Mouse (Mus musculus) layer of hippocampus, adult 11-12 months (tissue): Measurements from ENCODE around the gene Npb.

Experiments
- DNase-seq: peaks from one replicate; pipeline ENCODE4 v3.0.0; 2022; ENCODE audit warnings: low spot score

Gene Npb

GRCm38 (mm10) chr11:120632559-120633519, 24.6 kb downstream of the Npb start:
- DNase-seq, result peak; percentile 70

GRCm38 (mm10) chr11:120633520-120634343, 25.5 kb downstream of the Npb start, which contains the start of gene Mafg:
Gene Mafg, minus strand, starts transcription at chr11:120633600.
- peak; percentile 94 for DNase-seq

DNA sequence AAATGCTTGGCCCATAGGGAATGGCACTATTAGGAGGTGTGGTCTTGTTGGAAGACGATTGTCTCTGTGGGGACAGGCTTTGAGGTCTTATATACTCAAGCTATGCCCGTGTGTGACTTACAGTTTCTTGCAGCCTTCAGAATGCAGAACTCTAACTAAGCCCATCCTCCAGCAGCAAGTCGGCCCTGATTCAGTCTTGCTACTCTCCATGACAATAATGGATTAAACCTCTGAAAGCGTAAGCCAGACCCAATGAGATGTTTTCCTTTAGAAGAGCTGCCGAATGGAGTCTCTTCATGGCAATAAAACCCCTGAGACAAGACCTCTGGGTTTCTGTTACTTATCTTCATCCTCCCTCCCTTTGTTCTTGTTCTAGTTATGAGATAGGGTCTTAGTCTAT, 26.5 kb downstream of the Npb start:
- DNase-seq, result no peak

DNA sequence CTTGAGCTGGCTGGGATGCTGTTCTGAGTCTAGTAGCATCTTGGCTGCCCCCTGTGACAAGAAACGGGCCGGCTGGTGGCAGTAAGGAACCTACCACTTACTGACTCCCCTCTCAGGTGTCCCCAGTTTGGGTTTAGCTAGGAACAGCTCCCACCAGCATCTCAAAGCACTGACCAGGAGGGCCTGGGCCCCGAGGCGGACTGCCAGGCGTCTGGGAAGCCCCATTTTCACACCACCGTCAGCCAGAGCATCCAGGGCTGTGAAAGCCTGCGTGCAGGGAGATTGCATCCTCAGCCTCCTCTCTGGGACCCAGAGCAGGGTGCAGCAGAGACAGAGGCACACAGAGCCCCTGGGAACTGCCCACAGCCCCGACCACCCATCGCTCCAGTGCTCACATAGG, 33.0 kb downstream of the Npb start:
- no peak for DNase-seq

DNA sequence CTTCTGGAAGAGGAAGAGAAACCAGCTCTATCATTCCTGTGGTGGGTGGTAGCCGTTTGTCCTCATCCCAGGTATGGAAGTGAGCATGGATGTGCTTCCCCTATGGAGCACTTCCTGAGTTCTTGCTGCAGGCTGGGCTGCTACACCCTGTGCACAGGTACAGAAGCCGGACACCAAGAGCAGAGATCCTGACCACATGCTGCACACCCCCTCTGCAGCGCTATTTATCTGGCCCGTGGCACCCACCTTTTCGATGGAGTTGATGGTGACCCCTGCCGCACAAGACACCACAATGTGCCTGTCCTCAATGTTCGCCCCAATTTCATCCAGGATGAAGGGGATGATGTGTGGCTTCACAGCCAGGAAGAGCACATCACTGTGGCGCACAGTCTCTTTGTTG, 33.6 kb downstream of the Npb start:
- DNase-seq, result no peak

- DNase-seq, result no peak
These were observed 34.8 kb downstream of the Npb start for GRCm38 (mm10) chr11:120642939-120643600.

GRCm38 (mm10) chr11:120643601-120643987, 35.3 kb downstream of the Npb start, which contains the start of gene Pycr1:
Gene Pycr1, minus strand, starts transcription at chr11:120643769.
- peak; percentile 93 for DNase-seq

GRCm38 (mm10) chr11:120647047-120647830, 39.0 kb downstream of the Npb start:
- DNase-seq, result no peak

DNA sequence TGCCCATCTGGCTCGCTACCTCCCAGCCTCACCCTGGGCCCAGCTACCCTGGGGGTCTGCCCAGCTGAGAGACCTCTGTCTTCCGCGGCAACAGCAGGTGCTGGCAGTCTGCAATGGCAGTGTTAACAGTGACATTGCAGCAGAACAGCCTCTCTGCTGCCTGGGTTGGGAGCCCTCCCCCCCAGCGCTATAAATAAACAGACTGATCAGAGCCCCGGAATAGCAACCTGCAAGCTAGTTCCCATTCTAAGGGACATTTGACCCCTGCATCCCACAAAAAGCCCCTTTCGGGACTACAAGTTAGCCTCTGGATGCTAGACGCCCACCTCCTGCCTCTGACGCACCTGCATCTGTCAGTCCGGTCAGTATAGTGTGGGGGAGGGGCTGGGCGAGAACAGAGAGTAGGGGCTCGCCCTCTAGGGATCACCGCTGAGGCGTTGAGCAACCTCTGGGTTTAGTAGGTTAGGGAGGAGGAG, 39.8 kb downstream of the Npb start, which contains the start of gene Myadml2:
Myadml2 (minus strand) TSS at position 158 of the 476 bp plus-strand sequence.
- peak; percentile 60 for DNase-seq

DNA sequence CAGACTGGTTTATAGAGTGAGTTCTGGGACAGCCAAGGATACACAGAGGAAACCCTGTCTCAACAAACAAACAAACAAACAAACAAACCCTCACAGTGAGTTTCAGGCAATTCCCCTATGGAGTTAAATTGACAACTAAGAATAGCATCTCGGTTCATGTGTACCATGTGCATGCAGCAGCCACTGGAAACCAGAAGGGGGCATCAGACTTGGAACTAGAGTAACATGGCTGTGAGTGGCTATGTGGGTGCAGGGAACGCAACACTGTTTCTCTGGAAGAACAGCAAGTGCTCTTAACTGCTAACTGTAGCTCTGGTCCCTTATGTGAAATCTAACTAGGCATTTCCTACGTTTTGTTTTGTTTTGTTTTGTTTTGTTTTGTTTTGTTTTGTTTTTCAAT, 43.6 kb downstream of the Npb start:
- DNase-seq, result no peak

DNA sequence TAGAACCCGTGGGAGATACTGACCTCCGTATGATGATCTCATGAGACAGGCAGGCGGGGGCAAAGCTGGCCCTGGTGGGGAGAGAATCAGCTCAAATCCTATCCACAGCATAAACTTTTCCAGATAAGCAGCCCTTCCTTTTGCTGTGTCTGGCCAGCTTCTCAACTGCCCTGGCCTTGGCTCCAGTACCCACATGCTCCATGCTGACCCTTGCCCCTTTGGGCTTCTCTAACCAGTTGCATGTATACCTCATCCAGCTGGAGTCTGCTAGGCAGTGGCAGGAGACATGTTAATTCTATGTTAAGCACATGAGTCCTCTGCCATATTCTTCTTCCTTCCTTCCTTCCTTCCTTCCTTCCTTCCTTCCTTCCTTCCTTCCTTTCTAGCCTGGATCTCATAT, 46.5 kb downstream of the Npb start:
- DNase-seq, result no peak

GRCm38 (mm10) chr11:120657301-120657700, 49.0 kb downstream of the Npb start:
- DNase-seq, result no peak
